Mouse (Mus musculus) stomach, embryonic 16.5 days (tissue): ENCODE measurements around the gene Akt1s1. TPM values are rescaled to one million over a fixed set of nuclear protein-coding genes. Genes with fewer than 3 reads are reported as not detected.

Source experiments
- ATAC-seq: fragments of 200-750 bp; cut with Nextera tagmentation; 2 replicates; pipeline ENCODE4 v1.8.0; 2017; ENCODE audit warnings: moderate number of reproducible peaks, moderate TSS enrichment; ENCODE audit not compliant: insufficient read depth, low FRiP score
- H3K27ac ChIP-seq: fragments of 300-500 bp; sonication (generic); 2 replicates; pipeline ENCODE4 v1.5.1; 2014; ENCODE audit warnings: low read length
- H3K27me3 ChIP-seq: fragments of 300-500 bp; sonication (generic); 2 replicates; pipeline ENCODE4 v1.6.1; 2014; ENCODE audit warnings: low read length, control low read depth, mixed read lengths; ENCODE audit not compliant: control insufficient read depth, insufficient read depth
- H3K36me3 ChIP-seq: fragments of 300-500 bp; sonication (generic); 2 replicates; pipeline ENCODE4 v1.6.1; 2014; ENCODE audit warnings: low read length; ENCODE audit not compliant: control insufficient read depth, insufficient read depth
- H3K4me1 ChIP-seq: fragments of 300-500 bp; sonication (generic); 2 replicates; pipeline ENCODE4 v1.6.1; 2014; ENCODE audit warnings: low read length, control low read depth, mixed read lengths; ENCODE audit not compliant: control insufficient read depth, insufficient read depth
- H3K4me2 ChIP-seq: fragments of 300-500 bp; sonication (generic); 2 replicates; pipeline ENCODE4 v1.6.1; 2014; ENCODE audit warnings: low read depth, low read length, mixed read lengths
- H3K4me3 ChIP-seq: fragments of 300-500 bp; sonication (generic); replicated peaks from 2 replicates; pipeline ENCODE4 v1.5.1; 2014; ENCODE audit warnings: mild to moderate bottlenecking, low read length
- H3K9ac ChIP-seq: fragments of 300-500 bp; sonication (generic); 2 replicates; pipeline ENCODE4 v1.6.1; 2014; ENCODE audit warnings: low read length
- H3K9me3 ChIP-seq: fragments of 300-500 bp; sonication (generic); replicated peaks from 2 replicates; pipeline ENCODE4 v1.6.1; 2016; ENCODE audit warnings: low read length, control low read depth; ENCODE audit not compliant: control insufficient read depth
- WGBS: fragments of 180-500 bp; shearing (Covaris S2); extraction: QIAGEN DNeasy Blood & Tissue Kit; methylation state at CpG from one replicate; pipeline ENCODE4 v1.1.7; 2014; 5-methylcytosine and 5-hydroxymethylcytosine counted together
- polyA plus RNA-seq: library from polyadenylated mRNA; unstranded; fragments of >200 nt; fragmentation: Nextera tagmentation; extraction: Ambion mirVana; gene quantifications from 2 replicates; pipeline ENCODE4 v1.2.1, GENCODE M21; 2015

The Akt1s1 gene
- polyA plus RNA-seq, 1 experiment from 2014 or later: 83.1 TPM

GRCm38 (mm10) chr7:44814952-44815553, 33.7 kb upstream of the Akt1s1 start:
- H3K27me3 ChIP-seq: no peaks in the 10 kb centered on the region
- 32% methylated on average over 14 of the region's 14 CpGs for WGBS
- 0 out of 2 replicates have a peak, but pooled peaks cover 3% of the 10 kb centered on the region for H3K36me3 ChIP-seq
- peaks cover 32% of the 10 kb centered on the region for H3K4me1 ChIP-seq
- H3K9ac ChIP-seq: peak overlapping the region; percentile 95
- peak overlapping the region; percentile 85 for H3K4me3 ChIP-seq
- H3K4me2 ChIP-seq: peak overlapping the region; percentile 89
- peak overlapping the region; percentile 98 for H3K27ac ChIP-seq
- no peaks in the 10 kb centered on the region for H3K9me3 ChIP-seq
- ATAC-seq: no peak

GRCm38 (mm10) chr7:44815721-44816469, 32.9 kb upstream of the Akt1s1 start, which contains the start of the genes Nup62 and Il4i1:
TSS of gene Nup62 (plus strand) at chr7:44816088.
TSS of gene Il4i1 (plus strand) at chr7:44816387.
- peak; percentile 93 for ATAC-seq
- H3K27ac ChIP-seq: peak within 1 kb of the TSS; percentile 98
- H3K9ac ChIP-seq: peak within 1 kb of the TSS; percentile 95
- peak within 1 kb of the TSS; percentile 89 for H3K4me2 ChIP-seq
- H3K4me1 ChIP-seq: peaks cover 38% of the 10 kb centered on the region
- no peaks in the 10 kb centered on the region for H3K9me3 ChIP-seq
- H3K27me3 ChIP-seq: no peaks in the 10 kb centered on the region
- peak within 1 kb of the TSS; percentile 85 for H3K4me3 ChIP-seq
- 0 out of 2 replicates have a peak, but pooled peaks cover 3% of the 10 kb centered on the region for H3K36me3 ChIP-seq
- under 1% methylated on average over 61 of the region's 62 CpGs for WGBS

GRCm38 (mm10) chr7:44816470-44817021, 32.2 kb upstream of the Akt1s1 start, which contains the start of gene Atf5:
TSS of gene Atf5 (minus strand) at chr7:44816658.
- Histone ChIP-seq H3K9me3 (no peaks in the 10 kb centered on the region), H3K4me2 (peak within 1 kb of the TSS; percentile 89), H3K4me1 (peaks cover 38% of the 10 kb centered on the region), H3K27ac (peak within 1 kb of the TSS; percentile 98), H3K36me3 (0 out of 2 replicates have a peak, but pooled peaks cover 3% of the 10 kb centered on the region), H3K9ac (peak within 1 kb of the TSS; percentile 95), H3K4me3 (peak within 1 kb of the TSS; percentile 85), H3K27me3 (no peaks in the 10 kb centered on the region)
- peak; percentile 34 for ATAC-seq
- under 1% methylated on average over 54 of the region's 57 CpGs for WGBS

- peaks cover 38% of the 10 kb centered on the region for H3K4me1 ChIP-seq
- 14% methylated on average over 3 of the region's 3 CpGs for WGBS
- H3K4me3 ChIP-seq: peak overlapping the region; percentile 85
- H3K27ac ChIP-seq: peak overlapping the region; percentile 98
- H3K4me2 ChIP-seq: peak overlapping the region; percentile 89
- H3K9me3 ChIP-seq: no peaks in the 10 kb centered on the region
- H3K36me3 ChIP-seq: 0 out of 2 replicates have a peak, but pooled peaks cover under 1% of the 10 kb centered on the region
- H3K27me3 ChIP-seq: no peaks in the 10 kb centered on the region
- peak overlapping the region; percentile 95 for H3K9ac ChIP-seq
- ATAC-seq: no peak
Measured at GRCm38 (mm10) chr7:44817441-44817840, 31.4 kb upstream of the Akt1s1 start.

GRCm38 (mm10) chr7:44818164-44818563, 30.6 kb upstream of the Akt1s1 start:
- peak overlapping the region; percentile 95 for H3K9ac ChIP-seq
- H3K4me3 ChIP-seq: peak overlapping the region; percentile 85
- H3K27ac ChIP-seq: peak overlapping the region; percentile 68
- no peaks in the 10 kb centered on the region for H3K36me3 ChIP-seq
- H3K9me3 ChIP-seq: no peaks in the 10 kb centered on the region
- ATAC-seq: no peak
- peaks cover 43% of the 10 kb centered on the region for H3K4me1 ChIP-seq
- H3K4me2 ChIP-seq: peak overlapping the region; percentile 89
- 17% methylated on average over 2 of the region's 2 CpGs for WGBS
- no peaks in the 10 kb centered on the region for H3K27me3 ChIP-seq

- Histone ChIP-seq H3K9ac (peak overlapping the region; percentile 95), H3K27me3 (no peaks in the 10 kb centered on the region), H3K4me3 (peak overlapping the region; percentile 85), H3K9me3 (no peaks in the 10 kb centered on the region), H3K4me2 (peak overlapping the region; percentile 89), H3K36me3 (no peaks in the 10 kb centered on the region), H3K27ac (peak overlapping the region; percentile 68), H3K4me1 (peaks cover 47% of the 10 kb centered on the region)
- WGBS: 31% methylated on average over 6 of the region's 6 CpGs
- no peak for ATAC-seq
Measured at GRCm38 (mm10) chr7:44818751-44819235, 30.0 kb upstream of the Akt1s1 start.

- 86% methylated on average over 2 of the region's 2 CpGs for WGBS
- Histone ChIP-seq H3K27ac (peak overlapping the region; percentile 68), H3K4me3 (peak overlapping the region; percentile 85)
Measured at GRCm38 (mm10) chr7:44819391-44819790, 29.4 kb upstream of the Akt1s1 start.

GRCm38 (mm10) chr7:44819863-44820262, 28.9 kb upstream of the Akt1s1 start:
- Histone ChIP-seq H3K9me3 (no peaks in the 10 kb centered on the region), H3K27me3 (no peaks in the 10 kb centered on the region), H3K4me3 (no peak overlapping the region), H3K4me2 (0 out of 2 replicates have a peak overlapping the region, but pooled peaks have one; percentile 89), H3K36me3 (no peaks in the 10 kb centered on the region), H3K4me1 (peaks cover 50% of the 10 kb centered on the region), H3K9ac (0 out of 2 replicates have a peak overlapping the region, but pooled peaks have one; percentile 6), H3K27ac (no peak overlapping the region)
- no peak for ATAC-seq
- WGBS: 48% methylated on average over 5 of the region's 5 CpGs

More at GRCm38 (mm10) chr7:44819391-44819790, 29.4 kb upstream of the Akt1s1 start:
- H3K9me3 ChIP-seq: no peaks in the 10 kb centered on the region
- no peak for ATAC-seq
- H3K4me1 ChIP-seq: peaks cover 51% of the 10 kb centered on the region
- no peaks in the 10 kb centered on the region for H3K27me3 ChIP-seq
- H3K9ac ChIP-seq: peak overlapping the region; percentile 95
- no peaks in the 10 kb centered on the region for H3K36me3 ChIP-seq
- peak overlapping the region; percentile 89 for H3K4me2 ChIP-seq
